Mouse (Mus musculus): ENCODE measurements around the gene Dap. TPM values are rescaled to one million over a fixed set of nuclear protein-coding genes. Genes with fewer than 3 reads are reported as not detected.

Gene Dap
- polyA plus RNA-seq, 1 experiment from 2014 or later, result 80.5 TPM

DNA sequence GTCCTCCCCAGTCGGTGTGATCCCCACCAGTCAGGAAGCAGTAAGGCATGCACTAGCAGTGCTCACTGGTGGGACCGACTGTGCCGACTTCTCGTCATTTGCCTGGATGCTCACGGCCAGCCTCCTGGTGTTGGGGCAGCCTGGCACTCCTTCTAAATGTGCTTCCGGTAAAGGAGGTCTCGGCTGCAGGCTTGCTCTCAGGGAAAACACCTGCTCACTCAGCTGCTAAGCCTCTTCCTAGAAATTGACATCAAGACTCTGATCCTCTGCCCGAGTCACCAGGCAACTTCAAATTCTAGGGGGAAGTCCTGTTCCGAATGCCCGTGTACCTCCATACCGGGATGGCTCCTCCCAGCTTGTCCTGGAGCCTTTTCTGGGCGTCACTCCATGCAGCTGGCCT is 41.7 kb downstream of the Dap start:
- no peak for ATAC-seq
- no peaks in the 10 kb centered on the region for H3K4me1 ChIP-seq (ENCODE audit: control insufficient read depth, insufficient read depth, low read length)
- H3K4me3 ChIP-seq (ENCODE audit: low read length), result no peak overlapping the region
- no peaks in the 10 kb centered on the region for H3K27me3 ChIP-seq (replicated peaks; ENCODE audit: control insufficient read depth, insufficient read depth, low read length)
- no peaks in the 10 kb centered on the region for H3K36me3 ChIP-seq (ENCODE audit: control insufficient read depth, insufficient read depth, low read length)
- H3K9me3 ChIP-seq (ENCODE audit: control insufficient read depth, low read length), result no peaks in the 10 kb centered on the region
- no peak overlapping the region for H3K4me2 ChIP-seq (ENCODE audit: low read depth, low read length)
- 87% methylated on average over 12 of the region's 12 CpGs for WGBS
- no peak overlapping the region for H3K27ac ChIP-seq (ENCODE audit: low read length)
- H3K9ac ChIP-seq (ENCODE audit: low read depth, low read length), result no peak overlapping the region

DNA sequence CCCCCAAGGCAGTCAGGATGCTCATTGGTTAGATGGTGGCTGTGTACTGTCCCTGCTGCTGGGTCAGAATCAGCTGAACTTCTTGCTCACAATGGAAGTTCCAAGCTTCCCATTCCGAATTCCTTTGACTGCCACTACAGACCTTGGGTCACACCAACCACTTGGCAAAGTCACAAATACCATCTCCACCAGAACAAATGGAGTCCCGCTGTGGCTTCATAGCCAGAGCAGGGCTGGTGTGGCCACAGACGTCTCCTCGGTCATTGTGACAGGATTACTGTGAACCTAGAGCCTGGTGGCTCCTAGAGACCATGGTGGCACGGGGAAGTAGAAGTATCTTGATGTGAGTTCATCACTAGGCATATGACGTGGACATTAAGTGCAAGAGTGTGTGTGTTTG is 44.0 kb downstream of the Dap start:
- no peak for ATAC-seq
- Histone ChIP-seq H3K36me3 (ENCODE audit: control insufficient read depth, insufficient read depth, low read length) (no peaks in the 10 kb centered on the region), H3K27me3 (replicated peaks; ENCODE audit: control insufficient read depth, insufficient read depth, low read length) (no peaks in the 10 kb centered on the region), H3K9me3 (ENCODE audit: control insufficient read depth, low read length) (no peaks in the 10 kb centered on the region), H3K4me3 (ENCODE audit: low read length) (no peak overlapping the region), H3K27ac (ENCODE audit: low read length) (no peak overlapping the region), H3K4me1 (ENCODE audit: control insufficient read depth, insufficient read depth, low read length) (no peaks in the 10 kb centered on the region), H3K9ac (ENCODE audit: low read depth, low read length) (no peak overlapping the region), H3K4me2 (ENCODE audit: low read depth, low read length) (no peak overlapping the region)
- WGBS, result 88% methylated on average over 6 of the region's 6 CpGs

DNA sequence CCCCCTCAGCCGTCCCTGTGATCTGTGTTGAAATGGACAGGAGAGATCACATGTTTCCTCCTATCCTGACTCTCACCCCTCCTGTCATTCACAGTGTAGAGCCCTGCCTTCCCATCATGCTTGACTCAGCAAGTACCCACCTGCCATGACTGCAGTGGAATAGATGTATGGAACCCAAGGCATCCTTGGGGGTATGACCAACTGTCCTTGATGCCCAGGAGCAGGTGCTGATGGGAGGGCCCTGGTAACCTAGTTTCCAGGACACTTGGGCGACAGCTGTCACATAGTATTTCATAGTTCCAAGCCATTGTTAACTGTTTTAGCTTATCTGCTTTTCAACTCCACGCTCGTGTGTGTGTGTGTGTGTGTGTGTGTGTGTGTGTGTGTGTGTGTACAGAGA is 45.4 kb downstream of the Dap start:
- no peaks in the 10 kb centered on the region for H3K27me3 ChIP-seq (replicated peaks; ENCODE audit: control insufficient read depth, insufficient read depth, low read length)
- no peak overlapping the region for H3K9ac ChIP-seq (ENCODE audit: low read depth, low read length)
- H3K9me3 ChIP-seq (ENCODE audit: control insufficient read depth, low read length), result no peaks in the 10 kb centered on the region
- H3K36me3 ChIP-seq (ENCODE audit: control insufficient read depth, insufficient read depth, low read length), result no peaks in the 10 kb centered on the region
- H3K4me1 ChIP-seq (ENCODE audit: control insufficient read depth, insufficient read depth, low read length), result no peaks in the 10 kb centered on the region
- no peak overlapping the region for H3K27ac ChIP-seq (ENCODE audit: low read length)
- no peak overlapping the region for H3K4me3 ChIP-seq (ENCODE audit: low read length)
- 71% methylated on average over 4 of the region's 4 CpGs for WGBS
- H3K4me2 ChIP-seq (ENCODE audit: low read depth, low read length), result no peak overlapping the region
- no peak for ATAC-seq

DNA sequence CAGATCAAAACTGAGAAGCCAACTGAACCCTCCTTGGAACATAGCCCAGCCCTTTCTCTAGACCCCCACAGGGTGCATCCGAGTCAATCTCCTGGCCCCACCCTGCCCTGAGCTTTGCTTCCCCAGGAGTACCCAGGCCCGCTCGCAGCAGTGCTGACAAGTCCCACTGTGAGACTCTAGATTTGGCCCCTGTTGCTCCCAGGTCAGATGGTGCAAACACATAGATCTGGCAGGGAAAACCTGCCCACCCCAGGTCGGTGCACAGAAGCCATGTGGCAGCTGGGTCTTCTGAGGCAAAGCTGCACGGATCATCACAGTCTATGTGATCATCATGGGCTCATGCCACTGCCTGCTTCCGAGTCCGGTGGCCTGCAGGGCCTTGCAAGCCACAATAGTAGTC is 48.6 kb downstream of the Dap start:
- H3K27me3 ChIP-seq (replicated peaks; ENCODE audit: control insufficient read depth, insufficient read depth, low read length), result no peaks in the 10 kb centered on the region
- H3K27ac ChIP-seq (ENCODE audit: low read length), result no peak overlapping the region
- H3K36me3 ChIP-seq (ENCODE audit: control insufficient read depth, insufficient read depth, low read length), result no peaks in the 10 kb centered on the region
- 88% methylated on average over 7 of the region's 7 CpGs for whole genome bisulfite sequencing
- no peaks in the 10 kb centered on the region for H3K4me1 ChIP-seq (ENCODE audit: control insufficient read depth, insufficient read depth, low read length)
- H3K4me2 ChIP-seq (ENCODE audit: low read depth, low read length), result no peak overlapping the region
- H3K4me3 ChIP-seq (ENCODE audit: low read length), result no peak overlapping the region
- H3K9me3 ChIP-seq (ENCODE audit: control insufficient read depth, low read length), result no peaks in the 10 kb centered on the region
- ATAC-seq, result no peak
- H3K9ac ChIP-seq (ENCODE audit: low read depth, low read length), result no peak overlapping the region

DNA sequence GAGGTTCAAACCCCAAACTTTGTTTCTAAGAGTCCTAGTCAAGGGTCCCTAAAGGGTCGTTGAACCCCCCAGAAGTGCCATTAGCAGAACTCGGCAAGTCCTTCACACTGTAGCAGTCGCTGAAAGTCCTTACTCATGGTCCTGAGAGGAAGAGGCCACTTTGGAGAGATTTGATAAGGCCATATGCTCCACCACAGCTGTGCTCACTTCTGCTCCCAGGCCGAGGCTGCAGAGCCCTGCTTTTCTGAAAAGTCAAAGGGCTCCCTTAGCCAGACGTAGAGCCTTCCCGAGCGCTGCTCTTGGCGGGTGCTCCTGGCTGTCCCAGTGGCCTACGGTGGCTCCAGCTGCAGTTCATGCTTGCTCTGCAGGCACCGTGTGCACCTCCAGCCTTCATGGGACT is 49.4 kb downstream of the Dap start:
- Histone ChIP-seq H3K9ac (ENCODE audit: low read depth, low read length) (no peak overlapping the region), H3K4me3 (ENCODE audit: low read length) (no peak overlapping the region), H3K27me3 (replicated peaks; ENCODE audit: control insufficient read depth, insufficient read depth, low read length) (no peaks in the 10 kb centered on the region), H3K4me1 (ENCODE audit: control insufficient read depth, insufficient read depth, low read length) (no peaks in the 10 kb centered on the region), H3K9me3 (ENCODE audit: control insufficient read depth, low read length) (no peaks in the 10 kb centered on the region), H3K27ac (ENCODE audit: low read length) (no peak overlapping the region), H3K4me2 (ENCODE audit: low read depth, low read length) (no peak overlapping the region), H3K36me3 (ENCODE audit: control insufficient read depth, insufficient read depth, low read length) (no peaks in the 10 kb centered on the region)
- no peak for ATAC-seq
- WGBS, result 78% methylated on average over 10 of the region's 10 CpGs

DNA sequence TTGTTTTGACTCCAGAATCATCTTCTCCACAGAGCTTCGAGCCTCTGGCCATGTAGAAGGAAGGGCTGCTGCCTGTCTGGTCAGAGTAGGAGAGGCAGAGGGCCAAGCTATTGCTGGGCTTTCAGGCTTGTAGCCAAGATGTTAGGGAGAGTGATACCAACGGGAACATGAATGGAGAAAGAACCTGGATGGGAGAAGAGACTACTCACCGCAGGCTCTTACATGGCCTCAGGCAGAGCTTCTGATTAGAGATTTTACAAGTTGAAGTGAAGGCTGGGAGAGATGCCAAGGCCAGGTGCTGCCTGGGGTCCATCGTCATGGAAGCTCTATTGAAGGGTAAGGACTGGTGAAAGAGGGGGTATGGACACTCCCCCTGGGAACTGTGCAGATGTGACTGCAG is 54.0 kb downstream of the Dap start:
- WGBS, result 72% methylated on average over 4 of the region's 4 CpGs
- Histone ChIP-seq H3K27me3 (replicated peaks; ENCODE audit: control insufficient read depth, insufficient read depth, low read length) (no peaks in the 10 kb centered on the region), H3K9me3 (ENCODE audit: control insufficient read depth, low read length) (no peaks in the 10 kb centered on the region), H3K27ac (ENCODE audit: low read length) (no peak overlapping the region), H3K9ac (ENCODE audit: low read depth, low read length) (no peak overlapping the region), H3K4me2 (ENCODE audit: low read depth, low read length) (no peak overlapping the region), H3K4me1 (ENCODE audit: control insufficient read depth, insufficient read depth, low read length) (0 out of 2 replicates have a peak, but pooled peaks cover 6% of the 10 kb centered on the region), H3K4me3 (ENCODE audit: low read length) (no peak overlapping the region), H3K36me3 (ENCODE audit: control insufficient read depth, insufficient read depth, low read length) (no peaks in the 10 kb centered on the region)
- ATAC-seq, result no peak

DNA sequence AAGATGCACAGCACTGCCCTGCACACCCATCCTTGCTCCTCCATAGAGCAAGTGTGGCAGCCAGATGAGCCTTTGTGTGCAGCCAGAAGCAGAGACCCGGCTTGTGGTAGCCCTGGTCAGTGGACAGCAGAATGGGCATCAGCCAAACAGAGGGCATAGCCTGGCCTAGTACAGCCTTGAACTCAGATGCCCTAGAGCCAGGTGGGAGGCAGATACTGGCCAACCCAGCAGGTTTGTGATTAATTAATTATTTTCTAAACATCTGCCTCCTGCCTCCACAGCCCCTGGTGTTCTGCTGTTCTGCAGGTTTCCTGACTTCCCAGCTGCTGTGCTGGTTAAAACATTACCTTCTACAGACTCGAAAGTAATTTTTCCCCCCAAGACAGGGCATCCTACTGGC is 55.0 kb downstream of the Dap start:
- no peaks in the 10 kb centered on the region for H3K27me3 ChIP-seq (replicated peaks; ENCODE audit: control insufficient read depth, insufficient read depth, low read length)
- H3K9ac ChIP-seq (ENCODE audit: low read depth, low read length), result no peak overlapping the region
- H3K4me3 ChIP-seq (ENCODE audit: low read length), result no peak overlapping the region
- H3K4me1 ChIP-seq (ENCODE audit: control insufficient read depth, insufficient read depth, low read length), result 0 out of 2 replicates have a peak, but pooled peaks cover 6% of the 10 kb centered on the region
- no peak overlapping the region for H3K27ac ChIP-seq (ENCODE audit: low read length)
- no peak for ATAC-seq
- WGBS, result 53% methylated on average over 2 of the region's 2 CpGs
- H3K4me2 ChIP-seq (ENCODE audit: low read depth, low read length), result no peak overlapping the region
- no peaks in the 10 kb centered on the region for H3K9me3 ChIP-seq (ENCODE audit: control insufficient read depth, low read length)
- no peaks in the 10 kb centered on the region for H3K36me3 ChIP-seq (ENCODE audit: control insufficient read depth, insufficient read depth, low read length)

DNA sequence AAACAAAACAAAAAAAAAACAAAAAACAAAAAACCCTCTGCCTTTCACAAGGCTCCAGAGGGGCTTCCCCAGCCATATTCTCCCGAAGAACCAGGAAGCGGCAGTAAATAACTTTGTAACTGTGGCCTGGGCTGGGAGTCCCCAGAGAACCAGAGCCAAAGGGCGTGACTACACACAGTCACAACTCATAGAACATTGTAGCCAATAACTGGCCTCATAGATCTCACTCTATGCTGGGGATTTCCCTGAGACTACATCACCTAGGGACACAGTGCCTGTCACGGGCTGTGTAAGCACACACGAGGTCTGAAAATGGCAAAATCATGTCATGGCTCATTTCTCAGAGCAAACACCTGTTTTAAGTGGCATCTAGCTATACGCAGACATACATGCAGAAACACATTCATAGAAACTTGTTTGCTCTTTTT is 55.5 kb downstream of the Dap start:
- H3K4me1 ChIP-seq (ENCODE audit: control insufficient read depth, insufficient read depth, low read length), result 0 out of 2 replicates have a peak, but pooled peaks cover 6% of the 10 kb centered on the region

DNA sequence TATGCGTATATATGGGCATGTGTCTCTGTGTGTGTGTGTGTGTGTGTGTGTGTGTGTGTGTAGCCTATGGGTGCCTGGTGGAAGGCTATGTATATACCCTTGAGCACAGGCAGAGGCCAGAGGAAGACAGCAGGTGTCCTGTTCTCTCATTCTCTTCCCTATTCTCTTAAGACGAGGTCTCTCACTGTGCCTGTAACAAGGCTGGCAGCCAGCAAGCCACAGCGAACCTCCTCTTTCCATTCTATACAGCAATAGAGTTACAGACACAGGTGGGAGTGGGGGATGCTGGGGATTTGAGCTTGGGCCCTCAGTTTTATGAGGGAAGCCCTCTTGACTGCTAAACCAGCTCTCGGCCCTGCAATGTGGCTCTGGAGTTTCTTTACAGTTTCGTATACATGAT is 55.9 kb downstream of the Dap start:
- H3K4me2 ChIP-seq (ENCODE audit: low read depth, low read length), result no peak overlapping the region
- H3K4me3 ChIP-seq (ENCODE audit: low read length), result no peak overlapping the region
- WGBS, result 79% methylated on average over 5 of the region's 5 CpGs
- no peak for ATAC-seq
- no peaks in the 10 kb centered on the region for H3K27me3 ChIP-seq (replicated peaks; ENCODE audit: control insufficient read depth, insufficient read depth, low read length)
- H3K4me1 ChIP-seq (ENCODE audit: control insufficient read depth, insufficient read depth, low read length), result 0 out of 2 replicates have a peak, but pooled peaks cover 6% of the 10 kb centered on the region
- no peaks in the 10 kb centered on the region for H3K36me3 ChIP-seq (ENCODE audit: control insufficient read depth, insufficient read depth, low read length)
- no peak overlapping the region for H3K9ac ChIP-seq (ENCODE audit: low read depth, low read length)
- H3K9me3 ChIP-seq (ENCODE audit: control insufficient read depth, low read length), result no peaks in the 10 kb centered on the region
- H3K27ac ChIP-seq (ENCODE audit: low read length), result no peak overlapping the region

More for the DNA sequence above, 55.5 kb downstream of the Dap start:
- 52% methylated on average over 6 of the region's 6 CpGs for WGBS
- Histone ChIP-seq H3K36me3 (ENCODE audit: control insufficient read depth, insufficient read depth, low read length) (no peaks in the 10 kb centered on the region), H3K27ac (ENCODE audit: low read length) (no peak overlapping the region), H3K27me3 (replicated peaks; ENCODE audit: control insufficient read depth, insufficient read depth, low read length) (no peaks in the 10 kb centered on the region), H3K9ac (ENCODE audit: low read depth, low read length) (no peak overlapping the region), H3K4me3 (ENCODE audit: low read length) (no peak overlapping the region), H3K9me3 (ENCODE audit: control insufficient read depth, low read length) (no peaks in the 10 kb centered on the region), H3K4me2 (ENCODE audit: low read depth, low read length) (no peak overlapping the region)
- ATAC-seq, result peak; percentile 49; the same call in 1 of the 2 replicates

DNA sequence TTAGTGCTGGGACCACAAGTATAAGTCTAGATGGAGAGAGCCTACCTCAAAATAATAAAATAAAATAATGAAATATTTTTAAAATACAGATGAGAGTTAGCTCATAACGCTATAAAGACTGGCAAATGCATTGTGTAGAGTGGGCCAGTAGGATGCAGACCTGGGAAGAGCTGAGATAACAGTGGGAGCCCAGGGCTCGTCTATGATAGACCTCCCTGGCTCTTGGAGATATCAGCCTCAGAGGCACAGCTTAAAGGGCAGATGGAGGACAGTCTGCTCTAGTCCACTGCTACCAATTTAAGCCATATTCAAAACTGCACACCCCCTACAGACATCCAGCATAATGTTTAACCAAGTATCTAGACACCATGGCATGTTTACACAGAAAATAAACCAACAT is 56.6 kb downstream of the Dap start:
- Histone ChIP-seq H3K27me3 (replicated peaks; ENCODE audit: control insufficient read depth, insufficient read depth, low read length) (no peaks in the 10 kb centered on the region), H3K4me1 (ENCODE audit: control insufficient read depth, insufficient read depth, low read length) (0 out of 2 replicates have a peak, but pooled peaks cover 6% of the 10 kb centered on the region), H3K4me3 (ENCODE audit: low read length) (no peak overlapping the region), H3K9ac (ENCODE audit: low read depth, low read length) (no peak overlapping the region), H3K36me3 (ENCODE audit: control insufficient read depth, insufficient read depth, low read length) (no peaks in the 10 kb centered on the region), H3K9me3 (ENCODE audit: control insufficient read depth, low read length) (no peaks in the 10 kb centered on the region), H3K4me2 (ENCODE audit: low read depth, low read length) (no peak overlapping the region), H3K27ac (ENCODE audit: low read length) (no peak overlapping the region)
- 59% methylated on average over 2 of the region's 2 CpGs for WGBS
- ATAC-seq, result no peak

Data from intestine, embryonic 16.5 days (tissue).